Comparison of ENCODE assay signal across 9 mouse cellular contexts in the genomic region with DNA sequence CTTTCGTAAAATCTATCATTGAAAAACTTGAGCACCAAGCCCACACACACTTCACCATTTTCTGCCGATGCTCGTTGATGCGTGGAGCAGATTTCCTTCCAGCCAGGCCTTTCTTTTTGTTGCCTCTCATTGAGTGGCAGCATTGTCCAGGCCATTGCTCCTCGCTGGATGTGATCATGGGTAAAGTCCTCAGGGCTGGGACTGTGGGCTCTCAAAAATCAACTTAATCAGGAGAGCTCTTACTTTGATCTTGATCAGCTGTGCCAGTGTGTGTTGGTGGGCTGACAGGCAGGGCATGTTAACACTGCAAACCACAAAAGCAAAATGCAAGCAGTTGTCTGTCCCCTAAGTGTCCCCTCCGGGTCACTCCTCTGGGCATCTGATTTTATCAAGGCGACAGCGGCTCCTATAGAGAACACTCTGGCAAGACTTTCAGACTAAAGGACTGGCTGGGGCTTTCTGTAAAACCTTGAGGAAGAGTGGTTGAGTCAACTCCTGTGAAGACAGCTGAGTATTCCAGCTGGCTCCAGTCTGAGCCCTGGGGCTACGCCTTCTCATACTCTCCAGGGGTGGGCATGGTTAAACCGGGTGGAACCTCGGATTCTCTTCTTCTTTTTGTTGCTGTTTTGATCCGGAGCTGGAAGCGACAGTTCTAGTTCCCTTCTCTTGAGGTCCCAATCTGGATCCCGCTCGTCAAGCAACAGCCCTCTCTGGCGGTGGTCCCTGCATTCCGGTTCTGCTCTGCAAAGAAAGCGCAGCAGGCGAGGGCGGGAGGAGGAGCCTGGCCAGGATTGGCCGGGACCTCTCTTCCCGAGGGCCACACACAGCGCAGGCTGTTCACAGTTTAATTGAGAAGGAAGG. TPM values are rescaled to one million over a fixed set of nuclear protein-coding genes. Genes with fewer than 3 reads are reported as not detected.
DNase-seq lines count a peak whose midpoint lies in the region; ATAC-seq and TF ChIP-seq lines count a peak whose summit lies in the region.
"Had no signal": no experiment of that assay in that cellular context is flagged by ENCODE, and none has a peak within 500 bp of the region (broad histone marks: within the 10 kb centered on the region; RNA-seq: fewer than 3 reads in every experiment).

No protein-coding gene starts in this region.

- peak; percentile 50 for TF ChIP-seq CTCF in lung, postnatal 0 days (IDR thresholded peaks at IDR 0.05)

- DNase-seq in thymus, postnatal 4 days, result peak; percentile 9
- no peak for DNase-seq in thymus, adult 18-20 months
- DNase-seq in heart, postnatal 25 days (ENCODE audit: low spot score), result peak; percentile 7
- DNase-seq in kidney, postnatal 4 days, result peak; percentile 76 to 86
- DNase-seq in lung, postnatal 0 days (ENCODE audit: low spot score), result peak; percentile 81
- peak; percentile 50 for DNase-seq in ovary, postnatal 36 days (ENCODE audit: low spot score)

- H3K9me3 ChIP-seq in forebrain, embryonic 15.5 days, result no peaks in the 10 kb centered on the region
- no peaks in the 10 kb centered on the region for H3K9me3 ChIP-seq in lung, postnatal 0 days (ENCODE audit: low read length)

- H3K36me3 ChIP-seq in forebrain, embryonic 15.5 days, result no peaks in the 10 kb centered on the region
- no peaks in the 10 kb centered on the region for H3K36me3 ChIP-seq in lung, postnatal 0 days (ENCODE audit: insufficient read depth, low read length)

- WGBS in forebrain, embryonic 15.5 days, result 5% methylated on average over 23 of the region's 23 CpGs
- WGBS in lung, postnatal 0 days, result 13% methylated on average over 23 of the region's 23 CpGs

- TF ChIP-seq EP300 in lung, postnatal 0 days (IDR thresholded peaks at IDR 0.05), result no peak

- H3K4me2 ChIP-seq in forebrain, embryonic 15.5 days (replicated peaks), result peak overlapping the region; percentile 30
- H3K4me2 ChIP-seq in lung, postnatal 0 days (replicated peaks; ENCODE audit: low read depth, low read length), result peak overlapping the region; percentile 48

- no peak overlapping the region for H3K27ac ChIP-seq in forebrain, embryonic 15.5 days (replicated peaks)
- H3K27ac ChIP-seq in lung, postnatal 0 days (ENCODE audit: low read length), result no peak overlapping the region

- no peaks in the 10 kb centered on the region for H3K27me3 ChIP-seq in forebrain, embryonic 15.5 days
- H3K27me3 ChIP-seq in lung, postnatal 0 days (replicated peaks; ENCODE audit: insufficient read depth, low read length), result no peaks in the 10 kb centered on the region
- H3K27me3 ChIP-seq: CH12.LX had no signal

- ATAC-seq in forebrain, embryonic 15.5 days (replicated peaks), result peak; percentile 83
- peak; percentile 92 for ATAC-seq in lung, postnatal 0 days
- no peak for ATAC-seq in erythroblast, adult 5-6 weeks (replicated peaks; ENCODE audit: low FRiP score, poor library complexity, severe bottlenecking)

- H3K9ac ChIP-seq in forebrain, embryonic 15.5 days (replicated peaks), result 0 out of 2 replicates have a peak overlapping the region, but pooled peaks have one; percentile 7
- H3K9ac ChIP-seq in lung, postnatal 0 days (replicated peaks; ENCODE audit: low read depth), result no peak overlapping the region

- intact Hi-C loops in heart, postnatal 25 days (cut with DNase I), result no loop called here

- peaks cover 12% of the 10 kb centered on the region for H3K4me1 ChIP-seq in forebrain, embryonic 15.5 days
- H3K4me1 ChIP-seq in lung, postnatal 0 days (ENCODE audit: insufficient read depth, low read depth, low read length), result no peaks in the 10 kb centered on the region

- 0 out of 2 replicates have a peak overlapping the region, but pooled peaks have one; percentile 4 for H3K4me3 ChIP-seq in forebrain, embryonic 15.5 days
- H3K4me3 ChIP-seq in lung, postnatal 0 days (ENCODE audit: low read depth, low read length), result peak overlapping the region; percentile 19

RNA-seq across cellular contexts. Expression of a gene that starts 8.8 kb away (rescaled TPM):
- polyA plus RNA-seq in forebrain, embryonic 15.5 days (2015; fragmentation: Nextera tagmentation; extraction: Ambion mirVana), result 0.19 and 0.47 TPM in 2 replicates
- total RNA-seq in heart, postnatal 25 days (2021), result not detected
- 1.3 and 2.1 TPM in 2 replicates for polyA plus RNA-seq in lung, postnatal 0 days (2015; fragmentation: Nextera tagmentation; extraction: Ambion mirVana)
- not detected in 2 replicates for total RNA-seq in erythroblast, adult 5-6 weeks (2015; ENCODE audit: low replicate concordance)
- total RNA-seq in erythroblast, adult 5-6 weeks (2017; ENCODE audit: low replicate concordance), result 0.56 TPM in 1 of 2 replicates, not detected in the other
- total RNA-seq: CH12.LX had no signal

RNA-seq across cellular contexts. Expression of a gene that starts 32.0 kb away (rescaled TPM):
- 0.11 TPM in 1 of 2 replicates, not detected in the other for polyA plus RNA-seq in forebrain, embryonic 15.5 days (2015; fragmentation: Nextera tagmentation; extraction: Ambion mirVana)
- not detected for total RNA-seq in heart, postnatal 25 days (2021)
- polyA plus RNA-seq in lung, postnatal 0 days (2015; fragmentation: Nextera tagmentation; extraction: Ambion mirVana), result not detected in 2 replicates
- total RNA-seq in erythroblast, adult 5-6 weeks (2015; ENCODE audit: low replicate concordance), result not detected in 2 replicates
- total RNA-seq in erythroblast, adult 5-6 weeks (2017; ENCODE audit: low replicate concordance), result not detected in 2 replicates
- total RNA-seq: CH12.LX had no signal

RNA-seq across cellular contexts. Expression of a gene that starts 33.3 kb away (rescaled TPM):
- 8.0 and 9.0 TPM in 2 replicates for polyA plus RNA-seq in forebrain, embryonic 15.5 days (2015; fragmentation: Nextera tagmentation; extraction: Ambion mirVana)
- 1 to 10 TPM; 5.9 to 6.2 TPM for total RNA-seq in heart, postnatal 25 days (2021)
- 13.9 and 15.8 TPM in 2 replicates for polyA plus RNA-seq in lung, postnatal 0 days (2015; fragmentation: Nextera tagmentation; extraction: Ambion mirVana)
- total RNA-seq in erythroblast, adult 5-6 weeks (2015; ENCODE audit: low replicate concordance), result 11.5 and 12.1 TPM in 2 replicates
- 7.0 and 7.8 TPM in 2 replicates for total RNA-seq in erythroblast, adult 5-6 weeks (2017; ENCODE audit: low replicate concordance)
- total RNA-seq: CH12.LX had no signal

Comparison
In these comparisons a context has a peak if more than half of its experiments do, and no peak if none do; other contexts are left out.
1. DNase-seq: peak in thymus, postnatal 4 days (single experiment), heart, postnatal 25 days (single experiment), kidney, postnatal 4 days (2 of 2), lung, postnatal 0 days (single experiment) and ovary, postnatal 36 days (single experiment); none in thymus, adult 18-20 months (0 of 2).